Mouse (Mus musculus) bone marrow macrophage, adult 2 months (primary cell): ENCODE measurements around the gene Hectd3.

ENCODE experiments used
- CTCF ChIP-seq: IDR thresholded peaks from 2 replicates; pipeline ENCODE4 v1.5.1; 2012; ENCODE audit warnings: low read depth, mild to moderate bottlenecking, low read length, moderate library complexity
- POLR2A ChIP-seq: IDR thresholded peaks from 2 replicates; pipeline ENCODE4 v1.6.1; 2012; ENCODE audit warnings: mild to moderate bottlenecking, low read depth, low read length, borderline replicate concordance

GRCm38 (mm10) chr4:116995131-116995797 is at the start of gene Hectd3:
- no peak for TF ChIP-seq CTCF
- TF ChIP-seq POLR2A = no peak
